Mouse (Mus musculus): ENCODE results near the gene Mfsd5.

- TF ChIP-seq CTCF (IDR thresholded peaks at IDR 0.05): peak; percentile 25
- peak; percentile 81 for TF ChIP-seq EP300 (IDR thresholded peaks at IDR 0.05)
Observed at GRCm38 (mm10) chr15:102243229-102244190, 35.7 kb upstream of the Mfsd5 start.
